Mouse (Mus musculus): ENCODE data around the gene Hlcs.

The Hlcs gene

GRCm38 (mm10) chr16:94289138-94290072 lies 24.0 kb downstream of the Hlcs start:
- peak; percentile 51 for DNase-seq (ENCODE audit: low spot score)

GRCm38 (mm10) chr16:94287826-94288225 lies 25.5 kb downstream of the Hlcs start:
- no peak for DNase-seq (ENCODE audit: low spot score)

GRCm38 (mm10) chr16:94283972-94284371 lies 29.4 kb downstream of the Hlcs start:
- DNase-seq (ENCODE audit: low spot score) = no peak

- DNase-seq (ENCODE audit: low spot score) = no peak
Observed at GRCm38 (mm10) chr16:94270826-94271225, 42.5 kb downstream of the Hlcs start.

- peak; percentile 65 for DNase-seq (ENCODE audit: low spot score)
Observed at GRCm38 (mm10) chr16:94269635-94270034, 43.7 kb downstream of the Hlcs start.

- DNase-seq (ENCODE audit: low spot score) = no peak
Observed at GRCm38 (mm10) chr16:94268205-94268604, 45.2 kb downstream of the Hlcs start.

- DNase-seq (ENCODE audit: low spot score) = no peak
Observed at GRCm38 (mm10) chr16:94264611-94265010, 48.8 kb downstream of the Hlcs start.

GRCm38 (mm10) chr16:94262501-94262900 lies 50.9 kb downstream of the Hlcs start:
- DNase-seq (ENCODE audit: low spot score) = no peak

GRCm38 (mm10) chr16:94260938-94261630 lies 52.3 kb downstream of the Hlcs start:
- no peak for DNase-seq (ENCODE audit: low spot score)

GRCm38 (mm10) chr16:94258366-94259310 lies 54.7 kb downstream of the Hlcs start:
- DNase-seq (ENCODE audit: low spot score) = no peak

GRCm38 (mm10) chr16:94255592-94255991 lies 57.8 kb downstream of the Hlcs start:
- no peak for DNase-seq (ENCODE audit: low spot score)

GRCm38 (mm10) chr16:94255035-94255434 lies 58.3 kb downstream of the Hlcs start:
- no peak for DNase-seq (ENCODE audit: low spot score)

GRCm38 (mm10) chr16:94254415-94254891 lies 58.9 kb downstream of the Hlcs start:
- DNase-seq (ENCODE audit: low spot score) = no peak

- DNase-seq (ENCODE audit: low spot score) = no peak
Observed at GRCm38 (mm10) chr16:94253671-94254414, 59.5 kb downstream of the Hlcs start.

GRCm38 (mm10) chr16:94251756-94252155 lies 61.6 kb downstream of the Hlcs start:
- DNase-seq (ENCODE audit: low spot score) = no peak

GRCm38 (mm10) chr16:94250640-94251349 lies 62.6 kb downstream of the Hlcs start:
- DNase-seq (ENCODE audit: low spot score) = no peak

GRCm38 (mm10) chr16:94250136-94250535 lies 63.2 kb downstream of the Hlcs start:
- peak; percentile 21 for DNase-seq (ENCODE audit: low spot score)

GRCm38 (mm10) chr16:94249666-94250065 lies 63.7 kb downstream of the Hlcs start:
- DNase-seq (ENCODE audit: low spot score) = no peak

GRCm38 (mm10) chr16:94248721-94249120 lies 64.7 kb downstream of the Hlcs start:
- DNase-seq (ENCODE audit: low spot score) = no peak

GRCm38 (mm10) chr16:94246976-94247375 lies 66.4 kb downstream of the Hlcs start:
- no peak for DNase-seq (ENCODE audit: low spot score)
